Mouse (Mus musculus): ENCODE measurements around the gene Hdlbp.

Gene Hdlbp

DNA sequence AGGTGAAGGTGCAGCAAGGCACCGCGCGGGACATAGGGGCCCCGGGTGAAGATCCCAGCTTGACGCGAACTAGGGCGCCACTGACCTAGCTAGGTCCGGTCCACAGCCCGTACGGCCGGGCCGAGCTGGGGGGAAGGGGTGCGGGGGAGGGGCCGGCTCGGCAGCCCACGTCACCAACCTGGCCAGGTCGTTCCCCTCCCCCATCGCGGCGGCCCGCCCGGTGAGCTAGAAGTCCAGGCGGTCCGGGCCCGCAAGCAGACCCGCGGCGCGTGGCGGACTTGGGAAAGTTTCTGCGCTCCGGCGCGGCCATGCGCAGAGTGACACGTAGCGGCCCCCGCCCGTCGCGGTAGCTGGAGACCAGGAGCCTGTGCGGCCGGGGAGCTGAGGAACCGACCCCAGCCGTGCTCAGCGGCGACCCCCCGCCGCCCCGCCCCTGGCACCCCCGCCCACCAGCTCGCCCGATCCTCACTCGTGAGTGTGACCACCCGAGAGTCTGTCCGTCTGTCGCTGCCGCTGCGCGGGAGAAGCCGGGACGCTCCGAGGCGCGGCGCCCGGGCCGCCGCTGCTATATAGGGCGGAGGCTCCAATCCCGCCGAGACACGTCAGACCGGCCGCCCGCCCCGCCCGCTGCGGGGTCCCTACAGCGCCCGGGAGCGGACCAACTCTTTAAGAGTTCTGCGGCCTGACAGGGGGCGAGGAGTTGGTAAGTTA, 33.3 kb downstream of the Hdlbp start:
- DNase-seq (ENCODE audit: low spot score), result peak; percentile 43

DNA sequence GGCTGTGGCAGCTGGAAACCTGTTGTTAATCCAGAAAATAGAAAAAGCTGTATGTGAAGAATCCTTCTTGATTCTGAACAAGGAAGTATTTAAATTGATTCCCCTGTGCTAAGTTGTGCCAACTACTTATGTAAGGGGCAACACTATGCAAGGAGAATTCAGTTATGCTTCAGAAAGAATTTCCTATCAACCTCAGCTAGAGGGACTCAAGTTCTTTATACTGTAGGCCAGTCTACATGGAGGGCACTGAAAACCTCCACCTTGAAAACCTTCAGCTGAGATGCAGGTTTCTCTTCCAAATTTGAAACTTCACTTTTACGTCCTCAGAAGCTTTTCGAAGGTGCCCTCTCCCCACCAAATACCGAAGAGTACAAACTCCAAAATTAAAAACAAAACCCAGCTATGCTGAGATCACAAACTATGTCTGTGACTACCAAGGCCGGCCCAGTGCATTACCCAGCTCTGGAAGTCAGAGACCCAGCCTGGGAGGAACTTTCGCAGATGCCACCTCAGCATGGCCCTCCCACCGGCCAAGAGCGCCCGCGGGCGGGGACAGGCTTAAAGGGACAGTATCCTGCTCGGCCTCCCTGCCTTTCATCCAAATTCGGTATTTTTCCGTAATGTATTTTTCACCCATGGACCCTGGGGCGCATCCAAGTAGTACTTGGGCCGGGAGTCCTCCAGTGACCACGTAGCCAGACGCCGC, 34.1 kb downstream of the Hdlbp start:
- peak; percentile 34 for DNase-seq (ENCODE audit: low spot score)

DNA sequence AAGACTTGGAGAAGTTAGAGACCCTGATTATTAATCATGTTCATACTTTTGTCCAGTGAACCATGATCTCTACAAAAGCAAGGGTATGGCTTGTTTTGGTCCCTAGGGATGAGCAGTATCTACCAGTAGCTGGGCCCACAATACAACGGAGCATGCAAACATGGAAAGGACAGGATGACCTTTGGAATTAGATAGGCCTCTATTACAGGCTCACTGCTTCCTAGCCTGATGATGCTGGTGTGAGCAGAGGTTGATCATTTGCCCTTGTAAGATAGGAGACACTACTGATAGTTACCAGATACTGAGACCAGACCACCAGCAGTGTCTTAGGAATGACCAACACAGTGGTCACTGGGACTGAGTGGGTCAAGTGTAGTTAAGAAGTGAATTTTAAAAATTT, 39.3 kb downstream of the Hdlbp start:
- no peak for DNase-seq (ENCODE audit: low spot score)

GRCm38 (mm10) chr1:93432087-93432486, 46.5 kb downstream of the Hdlbp start:
- DNase-seq (ENCODE audit: low spot score), result no peak

DNA sequence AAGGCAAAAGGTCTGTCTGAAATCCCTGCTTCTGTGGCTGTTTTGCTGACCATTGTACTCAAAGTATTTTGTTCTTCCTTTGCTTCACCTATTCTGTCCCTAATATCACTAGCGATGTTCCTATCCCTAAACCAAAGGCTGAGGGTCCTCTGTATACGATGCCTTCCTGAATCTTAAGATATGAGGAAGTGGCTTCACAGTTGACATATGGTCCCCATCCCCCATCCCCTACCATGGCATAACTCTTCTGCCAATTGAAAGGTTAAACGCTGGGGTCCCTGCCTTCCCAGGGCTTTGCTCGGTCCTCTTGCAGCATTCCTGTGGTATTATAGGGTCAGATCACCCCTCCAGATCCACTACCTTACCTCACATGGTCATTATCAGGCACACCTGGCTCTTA, 75.2 kb downstream of the Hdlbp start:
- DNase-seq (ENCODE audit: low spot score), result no peak

DNA sequence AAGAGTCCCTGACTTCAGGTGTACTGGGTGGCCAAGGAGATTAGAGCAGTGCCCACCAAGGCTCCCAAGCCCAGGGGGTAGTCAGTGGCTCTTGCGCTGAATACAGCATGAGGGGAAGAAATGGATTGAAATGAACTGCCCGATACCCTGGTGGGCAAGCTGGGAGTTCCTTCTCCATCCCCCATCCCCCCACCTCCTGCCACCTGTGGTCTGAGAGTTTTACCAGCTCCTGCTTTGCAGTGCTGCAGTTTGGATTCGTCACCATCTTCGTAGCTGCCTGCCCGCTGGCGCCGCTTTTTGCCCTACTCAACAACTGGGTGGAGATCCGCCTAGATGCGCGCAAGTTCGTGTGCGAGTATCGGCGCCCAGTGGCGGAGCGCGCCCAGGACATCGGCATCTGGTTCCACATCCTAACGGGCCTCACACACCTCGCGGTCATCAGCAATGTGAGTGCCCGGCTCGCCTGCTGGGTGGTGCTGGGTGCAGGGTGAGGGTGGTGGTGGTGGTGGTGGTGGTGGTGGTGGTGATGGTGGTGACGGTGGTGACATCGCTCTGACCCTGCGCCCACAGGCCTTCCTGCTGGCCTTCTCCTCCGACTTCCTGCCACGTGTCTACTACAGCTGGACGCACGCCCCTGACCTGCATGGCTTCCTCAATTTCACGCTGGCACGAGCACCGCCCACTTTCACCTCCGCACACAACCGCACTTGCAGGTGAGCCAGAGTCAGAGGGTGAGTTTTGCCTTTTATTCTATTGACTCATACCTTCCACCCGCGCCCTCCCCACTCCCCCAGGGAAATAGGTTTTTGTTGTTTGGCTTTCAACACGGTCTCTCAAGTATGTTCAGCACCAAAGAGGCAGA, 77.2 kb downstream of the Hdlbp start:
- no peak for DNase-seq (ENCODE audit: low spot score)

DNA sequence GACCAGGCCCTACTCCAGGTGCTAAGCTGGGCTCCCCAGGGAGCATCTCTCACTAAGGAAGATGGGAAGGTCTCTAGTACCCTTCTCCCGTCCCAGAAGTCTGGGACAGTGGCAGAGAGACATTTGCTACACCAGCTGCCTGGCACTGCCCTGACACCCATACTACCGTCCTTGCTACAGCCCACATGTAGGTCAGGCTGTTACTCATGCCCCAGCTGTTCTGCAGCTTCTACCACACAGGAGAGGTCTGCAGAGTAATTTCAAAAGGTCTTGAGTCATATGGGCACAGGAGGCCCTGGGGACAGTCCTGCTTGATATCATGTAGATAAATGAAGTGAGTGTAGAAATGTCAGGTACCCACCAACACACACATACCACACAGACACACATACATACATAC, 89.7 kb downstream of the Hdlbp start:
- DNase-seq (ENCODE audit: low spot score), result no peak

DNA sequence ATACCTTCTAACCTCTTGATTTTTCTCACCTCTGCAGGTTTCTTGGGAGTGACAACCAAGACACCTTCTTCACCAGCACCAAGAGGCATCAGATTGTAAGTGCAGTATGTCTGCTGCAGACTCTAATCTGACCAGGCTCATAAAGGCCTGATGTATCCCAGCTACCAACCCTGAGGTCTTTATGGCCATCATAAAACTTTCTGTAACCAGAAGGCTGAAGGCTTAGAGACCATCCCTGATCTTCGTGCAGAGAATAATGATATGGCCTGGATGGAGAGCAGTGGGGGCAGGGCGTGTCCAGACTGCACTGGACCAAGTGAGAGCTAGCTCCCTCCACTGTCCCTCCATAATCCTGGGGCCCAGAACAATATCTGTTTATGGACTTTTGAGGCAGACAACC, 91.4 kb downstream of the Hdlbp start:
- no peak for DNase-seq (ENCODE audit: low spot score)

- DNase-seq (ENCODE audit: low spot score), result no peak
Observed at GRCm38 (mm10) chr1:93379117-93379516, 99.5 kb downstream of the Hdlbp start.

- DNase-seq (ENCODE audit: low spot score), result no peak
Observed at GRCm38 (mm10) chr1:93377307-93377706, 101.3 kb downstream of the Hdlbp start.

GRCm38 (mm10) chr1:93373665-93374064, 105.0 kb downstream of the Hdlbp start, which contains the start of gene Ano7:
Ano7 (plus strand) TSS chr1:93373930.
- no peak for DNase-seq (ENCODE audit: low spot score)

DNA sequence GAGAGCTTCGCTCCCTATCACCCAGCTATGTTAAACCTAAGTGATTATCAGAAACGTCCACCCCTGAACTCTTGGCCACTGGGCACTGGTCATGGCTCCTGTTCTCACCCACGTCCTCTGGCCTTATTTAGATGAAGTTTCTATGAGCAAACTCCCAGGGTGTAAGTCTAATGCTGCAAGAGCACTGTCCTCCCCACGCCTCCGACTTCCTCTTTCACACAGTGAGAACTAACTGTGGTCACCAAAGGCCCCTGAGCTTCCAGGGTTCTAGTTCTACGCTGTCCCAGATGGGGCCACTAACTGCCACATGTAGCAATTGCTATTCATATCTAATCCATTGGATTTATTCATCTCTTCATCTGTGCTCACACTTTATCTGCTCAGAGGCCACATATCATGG, 113.0 kb downstream of the Hdlbp start:
- DNase-seq (ENCODE audit: low spot score), result no peak

GRCm38 (mm10) chr1:93362661-93363060, 116.0 kb downstream of the Hdlbp start:
- no peak for DNase-seq (ENCODE audit: low spot score)

Measured in urinary bladder, postnatal 10 days (tissue).